Mouse (Mus musculus): ENCODE data around the gene 1700109H08Rik. TPM values are rescaled to one million over a fixed set of nuclear protein-coding genes. Genes with fewer than 3 reads are reported as not detected.

Gene 1700109H08Rik
- polyA plus RNA-seq, 2 experiments = 0.50 to 1.9 TPM

- no peak for DNase-seq (ENCODE audit: low read depth in 3 of 3, low spot score in 3 of 3)
- no peak overlapping the region for H3K4me3 ChIP-seq (ENCODE audit: insufficient read depth in 1 of 2, low read depth in 2 of 2, low read length in 2 of 2)
- H3K27ac ChIP-seq = no peak overlapping the region
- H3K36me3 ChIP-seq (replicated peaks; ENCODE audit: control insufficient read depth, insufficient read depth, low read depth) = peaks cover 51% of the 10 kb centered on the region
- TF ChIP-seq CTCF (IDR thresholded peaks at IDR 0.05; ENCODE audit: low read depth) = no peak
- TF ChIP-seq EP300 (IDR thresholded peaks at IDR 0.05; ENCODE audit: low read depth) = no peak
- H3K27me3 ChIP-seq (ENCODE audit: control insufficient read depth, insufficient read depth, low read length) = no peaks in the 10 kb centered on the region
- 78% methylated on average over 2 of the region's 2 CpGs for WGBS (ENCODE audit: insufficient replicate concordance)
- H3K4me2 ChIP-seq (ENCODE audit: low read depth) = no peak overlapping the region
- H3K4me1 ChIP-seq (replicated peaks; ENCODE audit: control insufficient read depth in 2 of 2, insufficient read depth in 2 of 2, low read length in 1 of 2) = no peaks in the 10 kb centered on the region
- no peak for ATAC-seq (ENCODE audit: insufficient read depth)
- no peak overlapping the region for H3K9ac ChIP-seq (replicated peaks)
- no peaks in the 10 kb centered on the region for H3K9me3 ChIP-seq (ENCODE audit: control insufficient read depth, low read length)
Observed at GRCm38 (mm10) chr5:3577939-3578338, 6.6 kb downstream of the 1700109H08Rik start.

DNA sequence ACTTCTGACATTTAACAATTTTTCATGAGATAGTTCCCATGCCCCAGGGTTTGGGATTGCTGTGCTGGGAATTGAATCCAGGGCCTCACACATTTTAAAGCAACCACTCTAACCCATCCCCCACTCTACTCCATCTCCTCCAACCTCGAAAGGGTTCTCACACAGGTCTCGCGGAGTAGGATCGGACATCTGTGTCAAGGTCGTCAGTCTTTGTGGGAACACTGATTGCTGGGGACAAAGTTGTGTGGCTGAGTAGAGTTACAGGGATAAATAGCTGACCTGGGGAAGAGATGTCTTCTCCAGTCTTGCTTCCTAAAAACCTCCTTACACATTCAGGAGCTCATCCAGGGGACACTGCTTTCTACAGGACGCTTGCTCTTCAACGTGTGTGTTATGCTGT, 7.7 kb downstream of the 1700109H08Rik start:
- no peak overlapping the region for H3K4me3 ChIP-seq (ENCODE audit: insufficient read depth in 1 of 2, low read depth in 2 of 2, low read length in 2 of 2)
- 88% methylated on average over 7 of the region's 7 CpGs for WGBS (ENCODE audit: insufficient replicate concordance)
- H3K4me2 ChIP-seq (ENCODE audit: low read depth) = no peak overlapping the region
- no peak overlapping the region for H3K9ac ChIP-seq (replicated peaks)
- no peaks in the 10 kb centered on the region for H3K9me3 ChIP-seq (ENCODE audit: control insufficient read depth, low read length)
- no peaks in the 10 kb centered on the region for H3K27me3 ChIP-seq (ENCODE audit: control insufficient read depth, insufficient read depth, low read length)
- H3K4me1 ChIP-seq (replicated peaks; ENCODE audit: control insufficient read depth in 2 of 2, insufficient read depth in 2 of 2, low read length in 1 of 2) = no peaks in the 10 kb centered on the region
- ATAC-seq (ENCODE audit: insufficient read depth) (no peak), DNase-seq (ENCODE audit: low read depth in 3 of 3, low spot score in 3 of 3) (no peak)
- H3K27ac ChIP-seq = no peak overlapping the region
- no peak for TF ChIP-seq CTCF (IDR thresholded peaks at IDR 0.05; ENCODE audit: low read depth)
- no peak for TF ChIP-seq EP300 (IDR thresholded peaks at IDR 0.05; ENCODE audit: low read depth)
- H3K36me3 ChIP-seq (replicated peaks; ENCODE audit: control insufficient read depth, insufficient read depth, low read depth) = peaks cover 59% of the 10 kb centered on the region

DNA sequence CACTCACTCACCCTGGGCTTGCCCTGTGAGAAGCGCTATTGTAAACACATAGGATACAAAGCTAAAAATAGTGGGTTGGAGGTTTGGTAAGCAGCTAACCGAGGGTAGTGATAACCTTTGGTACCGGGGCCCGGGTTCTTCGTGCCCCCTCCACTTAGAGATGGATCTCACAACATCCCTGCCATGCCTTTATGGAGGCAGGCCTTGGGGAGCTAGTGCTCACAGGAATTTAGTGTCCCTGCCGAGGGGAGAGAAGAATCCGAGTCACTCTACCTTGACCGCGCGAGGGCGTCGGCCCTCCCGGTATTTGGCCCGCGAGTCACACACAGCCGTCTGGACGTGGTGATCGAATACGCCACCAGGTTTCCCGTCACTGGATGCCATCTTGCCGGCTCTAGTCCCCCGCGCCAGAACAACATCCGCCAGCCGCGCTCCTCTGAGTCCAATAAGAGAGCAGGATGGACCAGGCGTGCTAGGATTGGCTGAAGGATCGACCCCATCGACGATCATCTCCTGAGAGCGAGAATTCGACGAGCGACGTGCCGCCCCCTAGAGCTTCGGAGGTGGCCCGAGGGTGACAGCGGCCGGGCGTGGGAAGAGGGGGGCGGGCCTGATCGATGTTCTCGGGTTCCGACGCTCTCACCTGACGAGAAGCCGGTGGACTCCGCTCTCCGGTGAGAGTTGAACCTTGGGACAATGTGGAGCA, 24.5 kb downstream of the 1700109H08Rik start, which contains the start of gene Pex1:
Pex1 (plus strand) TSS at position 374 of the 706 bp plus-strand sequence.
- DNase-seq (ENCODE audit: low read depth in 3 of 3, low spot score in 3 of 3) (peak; percentile 91 to 94 (median 92)), ATAC-seq (ENCODE audit: insufficient read depth) (peak; percentile 98)
- H3K27ac ChIP-seq = peak within 1 kb of the TSS; percentile 6
- H3K27me3 ChIP-seq (ENCODE audit: control insufficient read depth, insufficient read depth, low read length) = no peaks in the 10 kb centered on the region
- peaks cover 10% of the 10 kb centered on the region in 2 experiments; a peak in 3 of 4 replicates for H3K4me1 ChIP-seq (replicated peaks; ENCODE audit: control insufficient read depth in 2 of 2, insufficient read depth in 2 of 2, low read length in 1 of 2)
- peak within 1 kb of the TSS; percentile 87 for H3K4me2 ChIP-seq (ENCODE audit: low read depth)
- no peaks in the 10 kb centered on the region for H3K9me3 ChIP-seq (ENCODE audit: control insufficient read depth, low read length)
- WGBS (ENCODE audit: insufficient replicate concordance) = under 1% methylated on average over 50 of the region's 50 CpGs
- TF ChIP-seq EP300 (IDR thresholded peaks at IDR 0.05; ENCODE audit: low read depth) = no peak
- peak; percentile 64 for TF ChIP-seq CTCF (IDR thresholded peaks at IDR 0.05; ENCODE audit: low read depth)
- peaks cover 6% of the 10 kb centered on the region for H3K36me3 ChIP-seq (replicated peaks; ENCODE audit: control insufficient read depth, insufficient read depth, low read depth)
- peak within 1 kb of the TSS; percentile 80 for H3K9ac ChIP-seq (replicated peaks)
- H3K4me3 ChIP-seq (ENCODE audit: insufficient read depth in 1 of 2, low read depth in 2 of 2, low read length in 2 of 2) = peak within 1 kb of the TSS; percentile 71 to 88

DNA sequence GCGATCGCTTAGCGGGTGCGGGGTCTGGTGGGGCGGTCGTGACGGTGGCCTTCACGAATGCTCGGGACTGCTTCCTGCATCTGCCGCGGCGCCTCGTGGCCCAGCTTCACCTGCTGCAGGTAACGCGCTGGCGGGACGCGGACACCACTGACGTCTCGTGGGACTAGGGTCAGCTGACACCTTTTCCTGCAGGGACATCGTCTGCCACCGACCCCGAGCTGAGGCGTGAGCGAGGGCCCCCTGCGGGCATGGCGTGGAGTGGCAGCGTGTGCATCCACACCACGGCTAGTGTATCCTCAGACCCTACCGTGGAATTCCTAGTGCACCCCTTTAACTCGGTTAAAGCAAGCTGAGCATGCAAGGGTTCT, 25.0 kb downstream of the 1700109H08Rik start, which contains the start of gene Rbm48:
Rbm48 (minus strand) TSS at position 187 of the 368 bp plus-strand sequence.
- peak; percentile 44 to 61 (median 45) for DNase-seq (ENCODE audit: low read depth in 3 of 3, low spot score in 3 of 3)
- peak within 1 kb of the TSS; percentile 6 for H3K27ac ChIP-seq
- peaks cover 1% of the 10 kb centered on the region for H3K36me3 ChIP-seq (replicated peaks; ENCODE audit: control insufficient read depth, insufficient read depth, low read depth)
- H3K9ac ChIP-seq (replicated peaks) = peak within 1 kb of the TSS; percentile 80
- WGBS (ENCODE audit: insufficient replicate concordance) = under 1% methylated on average over 31 of the region's 31 CpGs
- H3K9me3 ChIP-seq (ENCODE audit: control insufficient read depth, low read length) = no peaks in the 10 kb centered on the region
- peak within 1 kb of the TSS; percentile 87 for H3K4me2 ChIP-seq (ENCODE audit: low read depth)
- peak; percentile 71 for ATAC-seq (ENCODE audit: insufficient read depth)
- H3K4me1 ChIP-seq (replicated peaks; ENCODE audit: control insufficient read depth in 2 of 2, insufficient read depth in 2 of 2, low read length in 1 of 2) = peaks cover 10% of the 10 kb centered on the region in 2 experiments; a peak in 3 of 4 replicates
- TF ChIP-seq CTCF (IDR thresholded peaks at IDR 0.05; ENCODE audit: low read depth) (peak; percentile 87), EP300 (IDR thresholded peaks at IDR 0.05; ENCODE audit: low read depth) (no peak; the same call in 1 of the 2 replicates)
- peak within 1 kb of the TSS; percentile 71 to 88 for H3K4me3 ChIP-seq (ENCODE audit: insufficient read depth in 1 of 2, low read depth in 2 of 2, low read length in 2 of 2)
- H3K27me3 ChIP-seq (ENCODE audit: control insufficient read depth, insufficient read depth, low read length) = no peaks in the 10 kb centered on the region

- Histone ChIP-seq H3K36me3 (replicated peaks; ENCODE audit: control insufficient read depth, insufficient read depth, low read depth) (no peaks in the 10 kb centered on the region; the same call in 1 of the 2 replicates), H3K4me3 (ENCODE audit: insufficient read depth in 1 of 2, low read depth in 2 of 2, low read length in 2 of 2) (no peak overlapping the region), H3K27ac (no peak overlapping the region), H3K9ac (replicated peaks) (no peak overlapping the region), H3K27me3 (ENCODE audit: control insufficient read depth, insufficient read depth, low read length) (no peaks in the 10 kb centered on the region), H3K9me3 (ENCODE audit: control insufficient read depth, low read length) (no peaks in the 10 kb centered on the region), H3K4me1 (replicated peaks; ENCODE audit: control insufficient read depth in 2 of 2, insufficient read depth in 2 of 2, low read length in 1 of 2) (peaks cover 10% of the 10 kb centered on the region in 2 experiments; a peak in 3 of 4 replicates), H3K4me2 (ENCODE audit: low read depth) (peak overlapping the region; percentile 87)
- no peak for ATAC-seq (ENCODE audit: insufficient read depth)
- no peak for TF ChIP-seq CTCF (IDR thresholded peaks at IDR 0.05; ENCODE audit: low read depth)
- no peak for TF ChIP-seq EP300 (IDR thresholded peaks at IDR 0.05; ENCODE audit: low read depth)
- DNase-seq (ENCODE audit: low read depth in 3 of 3, low spot score in 3 of 3) = no peak
Observed at GRCm38 (mm10) chr5:3597171-3597570, 25.8 kb downstream of the 1700109H08Rik start.
